Comparison of ENCODE assay signal across 17 mouse cellular contexts in genomic region chr13:114613909-114614308, GRCm38 (mm10).
"Had no signal": no experiment of that assay in that cellular context is flagged by ENCODE, and none has a peak within 500 bp of the region (broad histone marks: within the 10 kb centered on the region; RNA-seq: fewer than 3 reads in every experiment).

No protein-coding gene starts in this region.

- H3K4me2 ChIP-seq: neural tube, embryonic 12.5 days; neural tube, embryonic 13.5 days; neural tube, embryonic 15.5 days; stomach, embryonic 15.5 days had no signal

- H3K27me3 ChIP-seq: neural tube, embryonic 12.5 days; neural tube, embryonic 13.5 days; neural tube, embryonic 15.5 days; stomach, embryonic 15.5 days had no signal

- H3K9me3 ChIP-seq: neural tube, embryonic 12.5 days; neural tube, embryonic 13.5 days; neural tube, embryonic 15.5 days; stomach, embryonic 15.5 days had no signal

- H3K4me1 ChIP-seq: neural tube, embryonic 12.5 days; neural tube, embryonic 13.5 days; neural tube, embryonic 15.5 days; stomach, embryonic 15.5 days had no signal

- H3K9ac ChIP-seq: neural tube, embryonic 12.5 days; neural tube, embryonic 13.5 days; neural tube, embryonic 15.5 days; stomach, embryonic 15.5 days had no signal

- H3K4me3 ChIP-seq: neural tube, embryonic 12.5 days; neural tube, embryonic 13.5 days; neural tube, embryonic 15.5 days; stomach, embryonic 15.5 days had no signal

- H3K27ac ChIP-seq: neural tube, embryonic 12.5 days; neural tube, embryonic 13.5 days; neural tube, embryonic 15.5 days; stomach, embryonic 15.5 days; stomach, postnatal 0 days had no signal

- DNase-seq: retina, postnatal 1 day; right cerebral cortex, adult 18-20 months; right cerebral cortex, postnatal 14 days; right cerebral cortex, postnatal 25 days; right cerebral cortex, postnatal 4 days; spleen, adult 18-20 months; thymus, adult 18-20 months; thymus, adult 2 months; thymus, postnatal 14 days; thymus, postnatal 25 days; thymus, postnatal 36 days; thymus, postnatal 4 days had no signal

- H3K36me3 ChIP-seq: neural tube, embryonic 12.5 days; neural tube, embryonic 13.5 days; neural tube, embryonic 15.5 days; stomach, embryonic 15.5 days had no signal
